Mouse (Mus musculus): ENCODE measurements around the gene Otor. TPM values are rescaled to one million over a fixed set of nuclear protein-coding genes. Genes with fewer than 3 reads are reported as not detected.

Gene Otor
- polyA plus RNA-seq, 1 experiment, result not detected

GRCm38 (mm10) chr2:143062812-143063792, 15.2 kb upstream of the Otor start, which contains the start of gene Snrpb2:
TSS of gene Snrpb2 (plus strand) at chr2:143063039.
- peak within 1 kb of the TSS; percentile 80 for H3K4me3 ChIP-seq
- H3K4me2 ChIP-seq (ENCODE audit: low read depth), result peak within 1 kb of the TSS; percentile 73
- TF ChIP-seq USF1 (IDR thresholded peaks at IDR 0.05; ENCODE audit: low read depth), result no peak
- peak; percentile 27 for TF ChIP-seq POLR2A (IDR thresholded peaks at IDR 0.05; ENCODE audit: insufficient read length, low read depth)
- no peak for TF ChIP-seq TCF12 (IDR thresholded peaks at IDR 0.05; ENCODE audit: insufficient read depth, poor library complexity, severe bottlenecking)
- no peak for TF ChIP-seq MYOD1 (IDR thresholded peaks at IDR 0.05; ENCODE audit: control insufficient read depth in 1 of 3, insufficient read length in 2 of 3, low read depth in 2 of 3)
- TF ChIP-seq SRF (IDR thresholded peaks at IDR 0.05; ENCODE audit: control insufficient read depth, insufficient read length, low read depth), result peak; percentile 79
- no peak for TF ChIP-seq POLR2AphosphoS2 (IDR thresholded peaks at IDR 0.05; ENCODE audit: insufficient read length, low read depth)
- peak; percentile 68 for TF ChIP-seq E2F4 (IDR thresholded peaks at IDR 0.05; ENCODE audit: insufficient read depth)
- no peak for TF ChIP-seq REST (IDR thresholded peaks at IDR 0.05; ENCODE audit: insufficient read depth, insufficient read length)
- TF ChIP-seq MAX (IDR thresholded peaks at IDR 0.05; ENCODE audit: low read depth), result no peak
- TF ChIP-seq CEBPB (IDR thresholded peaks at IDR 0.05; ENCODE audit: insufficient read depth, poor library complexity, severe bottlenecking), result no peak
- no peak for TF ChIP-seq MYOG (IDR thresholded peaks at IDR 0.05; ENCODE audit: control insufficient read depth in 1 of 3, insufficient read depth in 1 of 3, insufficient read length in 2 of 3, low read depth in 2 of 3)
- no peak for TF ChIP-seq TCF3 (IDR thresholded peaks at IDR 0.05; ENCODE audit: insufficient read length, low read depth)
- peaks cover 13% of the 10 kb centered on the region for H3K36me3 ChIP-seq (ENCODE audit: control insufficient read depth, insufficient read depth)
- no peaks in the 10 kb centered on the region for H3K27me3 ChIP-seq (ENCODE audit: control insufficient read depth, insufficient read depth, insufficient read length)
- peak within 1 kb of the TSS; percentile 74 for H3ac ChIP-seq (ENCODE audit: control insufficient read depth, insufficient read length)
- peaks cover 18% of the 10 kb centered on the region for H3K79me2 ChIP-seq (ENCODE audit: control insufficient read depth, insufficient read depth)

- Histone ChIP-seq H3K79me2 (ENCODE audit: control insufficient read depth, insufficient read depth) (peaks cover 18% of the 10 kb centered on the region), H3ac (ENCODE audit: control insufficient read depth, insufficient read length) (no peak overlapping the region), H3K27me3 (ENCODE audit: control insufficient read depth, insufficient read depth, insufficient read length) (no peaks in the 10 kb centered on the region), H3K4me3 (no peak overlapping the region), H3K36me3 (ENCODE audit: control insufficient read depth, insufficient read depth) (peaks cover 34% of the 10 kb centered on the region), H3K4me2 (ENCODE audit: low read depth) (no peak overlapping the region)
- no peak for TF ChIP-seq REST (IDR thresholded peaks at IDR 0.05; ENCODE audit: insufficient read depth, insufficient read length)
These were observed 12.4 kb upstream of the Otor start for GRCm38 (mm10) chr2:143065914-143066313.

GRCm38 (mm10) chr2:143081693-143082092, 3.4 kb downstream of the Otor start:
- H3K27me3 ChIP-seq (ENCODE audit: control insufficient read depth, insufficient read depth, insufficient read length), result no peaks in the 10 kb centered on the region
- TF ChIP-seq TCF3 (IDR thresholded peaks at IDR 0.05; ENCODE audit: insufficient read length, low read depth) (no peak), TCF12 (IDR thresholded peaks at IDR 0.05; ENCODE audit: insufficient read depth, poor library complexity, severe bottlenecking) (no peak), E2F4 (IDR thresholded peaks at IDR 0.05; ENCODE audit: insufficient read depth) (no peak), CEBPB (IDR thresholded peaks at IDR 0.05; ENCODE audit: insufficient read depth, poor library complexity, severe bottlenecking) (no peak), SRF (IDR thresholded peaks at IDR 0.05; ENCODE audit: control insufficient read depth, insufficient read length, low read depth) (no peak), REST (IDR thresholded peaks at IDR 0.05; ENCODE audit: insufficient read depth, insufficient read length) (no peak), POLR2A (IDR thresholded peaks at IDR 0.05; ENCODE audit: insufficient read length, low read depth) (no peak), MAX (IDR thresholded peaks at IDR 0.05; ENCODE audit: low read depth) (no peak), POLR2AphosphoS2 (IDR thresholded peaks at IDR 0.05; ENCODE audit: insufficient read length, low read depth) (no peak), MYOG (IDR thresholded peaks at IDR 0.05; ENCODE audit: control insufficient read depth in 1 of 3, insufficient read depth in 1 of 3, insufficient read length in 2 of 3, low read depth in 2 of 3) (no peak), MYOD1 (IDR thresholded peaks at IDR 0.05; ENCODE audit: control insufficient read depth in 1 of 3, insufficient read length in 2 of 3, low read depth in 2 of 3) (no peak), USF1 (IDR thresholded peaks at IDR 0.05; ENCODE audit: low read depth) (no peak)
- no peak overlapping the region for H3K4me3 ChIP-seq
- H3K79me2 ChIP-seq (ENCODE audit: control insufficient read depth, insufficient read depth), result no peaks in the 10 kb centered on the region
- H3ac ChIP-seq (ENCODE audit: control insufficient read depth, insufficient read length), result no peak overlapping the region
- peak overlapping the region; percentile 36 for H3K4me2 ChIP-seq (ENCODE audit: low read depth)
- no peaks in the 10 kb centered on the region for H3K36me3 ChIP-seq (ENCODE audit: control insufficient read depth, insufficient read depth)

- Histone ChIP-seq H3K4me2 (ENCODE audit: low read depth) (no peak overlapping the region), H3K27me3 (ENCODE audit: control insufficient read depth, insufficient read depth, insufficient read length) (no peaks in the 10 kb centered on the region), H3K79me2 (ENCODE audit: control insufficient read depth, insufficient read depth) (no peaks in the 10 kb centered on the region), H3K4me3 (no peak overlapping the region), H3ac (ENCODE audit: control insufficient read depth, insufficient read length) (no peak overlapping the region), H3K36me3 (ENCODE audit: control insufficient read depth, insufficient read depth) (no peaks in the 10 kb centered on the region)
- TF ChIP-seq REST (IDR thresholded peaks at IDR 0.05; ENCODE audit: insufficient read depth, insufficient read length) (no peak), MYOG (IDR thresholded peaks at IDR 0.05; ENCODE audit: control insufficient read depth in 1 of 3, insufficient read depth in 1 of 3, insufficient read length in 2 of 3, low read depth in 2 of 3) (no peak), E2F4 (IDR thresholded peaks at IDR 0.05; ENCODE audit: insufficient read depth) (no peak), SRF (IDR thresholded peaks at IDR 0.05; ENCODE audit: control insufficient read depth, insufficient read length, low read depth) (no peak), TCF12 (IDR thresholded peaks at IDR 0.05; ENCODE audit: insufficient read depth, poor library complexity, severe bottlenecking) (no peak), USF1 (IDR thresholded peaks at IDR 0.05; ENCODE audit: low read depth) (no peak), MYOD1 (IDR thresholded peaks at IDR 0.05; ENCODE audit: control insufficient read depth in 1 of 3, insufficient read length in 2 of 3, low read depth in 2 of 3) (no peak), MAX (IDR thresholded peaks at IDR 0.05; ENCODE audit: low read depth) (no peak), POLR2A (IDR thresholded peaks at IDR 0.05; ENCODE audit: insufficient read length, low read depth) (no peak), POLR2AphosphoS2 (IDR thresholded peaks at IDR 0.05; ENCODE audit: insufficient read length, low read depth) (no peak), TCF3 (IDR thresholded peaks at IDR 0.05; ENCODE audit: insufficient read length, low read depth) (no peak), CEBPB (IDR thresholded peaks at IDR 0.05; ENCODE audit: insufficient read depth, poor library complexity, severe bottlenecking) (no peak)
These were observed 6.7 kb downstream of the Otor start for GRCm38 (mm10) chr2:143084852-143085397.

Data from myocyte (in vitro differentiated cells).